Mouse (Mus musculus): ENCODE data around the gene Scamp5. TPM values are rescaled to one million over a fixed set of nuclear protein-coding genes. Genes with fewer than 3 reads are reported as not detected.

The Scamp5 gene
- polyA plus RNA-seq, 1 experiment from 2014 or later = 3.5 TPM

DNA sequence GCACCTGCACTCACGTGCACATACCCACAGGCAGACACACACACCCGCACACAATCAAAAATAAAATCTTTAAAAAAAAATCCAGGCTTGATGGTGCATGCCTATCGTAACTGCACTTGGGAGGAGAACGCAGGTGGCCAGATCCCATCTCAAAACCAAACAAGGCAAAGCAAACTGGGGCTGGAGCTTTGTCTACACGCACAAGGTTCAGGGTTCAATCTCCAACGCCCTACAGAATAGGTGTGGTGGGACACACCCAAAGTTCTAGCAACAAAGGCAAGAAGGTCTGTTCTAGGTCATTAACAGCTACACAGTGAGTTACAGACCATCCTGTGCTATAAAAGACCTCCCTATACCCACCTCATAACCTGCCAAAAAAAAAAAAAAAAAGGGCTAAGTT, 5.0 kb downstream of the Scamp5 start:
- Histone ChIP-seq H3K4me2 (replicated peaks; ENCODE audit: low read depth, low read length) (no peak overlapping the region), H3K27ac (ENCODE audit: low read length) (no peak overlapping the region), H3K4me1 (ENCODE audit: insufficient read depth, low read depth, low read length) (peaks cover 6% of the 10 kb centered on the region; the same call in 1 of the 2 replicates), H3K4me3 (ENCODE audit: low read depth, low read length) (no peak overlapping the region), H3K27me3 (replicated peaks; ENCODE audit: insufficient read depth, low read length) (no peaks in the 10 kb centered on the region), H3K9ac (replicated peaks; ENCODE audit: low read depth) (no peak overlapping the region), H3K36me3 (ENCODE audit: insufficient read depth, low read length) (no peaks in the 10 kb centered on the region), H3K9me3 (ENCODE audit: low read length) (no peaks in the 10 kb centered on the region)
- TF ChIP-seq CTCF (IDR thresholded peaks at IDR 0.05) (no peak), EP300 (IDR thresholded peaks at IDR 0.05) (no peak)
- 69% methylated on average over 6 of the region's 6 CpGs for WGBS
- no peak for DNase-seq (ENCODE audit: low spot score)
- ATAC-seq = no peak

DNA sequence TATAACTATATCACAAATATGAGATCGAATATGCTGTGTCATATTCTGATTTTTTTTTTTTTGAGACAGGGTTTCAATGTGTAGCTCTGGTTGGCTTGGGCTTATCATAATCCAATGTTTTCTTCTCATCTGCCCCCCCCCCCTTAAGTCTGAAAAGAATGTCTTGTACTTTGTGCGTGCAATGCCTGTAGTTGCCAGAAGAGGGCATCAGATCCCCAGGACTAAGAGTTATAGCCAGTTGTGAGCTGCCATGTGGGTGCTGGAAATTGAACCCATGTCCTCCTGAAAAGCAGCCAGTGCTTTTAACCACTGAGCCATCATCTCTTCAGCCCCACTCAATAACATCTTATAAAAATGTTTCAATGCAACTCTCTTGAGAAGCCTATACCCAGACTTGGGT, 8.2 kb downstream of the Scamp5 start:
- Histone ChIP-seq H3K27ac (ENCODE audit: low read length) (no peak overlapping the region), H3K4me3 (ENCODE audit: low read depth, low read length) (no peak overlapping the region), H3K4me2 (replicated peaks; ENCODE audit: low read depth, low read length) (no peak overlapping the region), H3K36me3 (ENCODE audit: insufficient read depth, low read length) (no peaks in the 10 kb centered on the region), H3K27me3 (replicated peaks; ENCODE audit: insufficient read depth, low read length) (no peaks in the 10 kb centered on the region), H3K9ac (replicated peaks; ENCODE audit: low read depth) (no peak overlapping the region), H3K4me1 (ENCODE audit: insufficient read depth, low read depth, low read length) (no peaks in the 10 kb centered on the region), H3K9me3 (ENCODE audit: low read length) (no peaks in the 10 kb centered on the region)
- DNase-seq (ENCODE audit: low spot score) = no peak
- no peak for ATAC-seq
- WGBS = 95% methylated on average over 2 of the region's 2 CpGs
- no peak for TF ChIP-seq EP300 (IDR thresholded peaks at IDR 0.05)
- TF ChIP-seq CTCF (IDR thresholded peaks at IDR 0.05) = peak; percentile 34; the same call in 1 of the 2 replicates

DNA sequence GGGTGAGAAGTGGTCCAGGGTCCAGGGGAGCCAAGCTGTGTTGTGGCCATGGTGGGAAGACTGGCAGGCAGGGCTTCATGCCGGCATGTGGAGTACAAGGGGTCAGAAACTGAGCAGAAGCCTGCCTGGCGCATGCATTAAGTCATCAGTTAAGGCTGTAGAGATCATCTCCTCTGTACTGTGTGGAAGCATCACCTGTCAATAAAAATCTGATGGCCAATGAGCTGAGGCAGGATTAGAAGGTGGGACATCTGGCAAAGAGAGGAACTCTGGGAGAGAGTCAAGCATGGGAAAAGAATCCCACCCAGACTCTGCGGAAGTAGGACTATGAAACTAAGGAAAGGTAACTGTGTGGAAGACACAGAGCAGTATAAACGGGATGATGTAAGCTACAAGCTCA, 14.3 kb downstream of the Scamp5 start:
- 81% methylated on average over 4 of the region's 4 CpGs for WGBS

DNA sequence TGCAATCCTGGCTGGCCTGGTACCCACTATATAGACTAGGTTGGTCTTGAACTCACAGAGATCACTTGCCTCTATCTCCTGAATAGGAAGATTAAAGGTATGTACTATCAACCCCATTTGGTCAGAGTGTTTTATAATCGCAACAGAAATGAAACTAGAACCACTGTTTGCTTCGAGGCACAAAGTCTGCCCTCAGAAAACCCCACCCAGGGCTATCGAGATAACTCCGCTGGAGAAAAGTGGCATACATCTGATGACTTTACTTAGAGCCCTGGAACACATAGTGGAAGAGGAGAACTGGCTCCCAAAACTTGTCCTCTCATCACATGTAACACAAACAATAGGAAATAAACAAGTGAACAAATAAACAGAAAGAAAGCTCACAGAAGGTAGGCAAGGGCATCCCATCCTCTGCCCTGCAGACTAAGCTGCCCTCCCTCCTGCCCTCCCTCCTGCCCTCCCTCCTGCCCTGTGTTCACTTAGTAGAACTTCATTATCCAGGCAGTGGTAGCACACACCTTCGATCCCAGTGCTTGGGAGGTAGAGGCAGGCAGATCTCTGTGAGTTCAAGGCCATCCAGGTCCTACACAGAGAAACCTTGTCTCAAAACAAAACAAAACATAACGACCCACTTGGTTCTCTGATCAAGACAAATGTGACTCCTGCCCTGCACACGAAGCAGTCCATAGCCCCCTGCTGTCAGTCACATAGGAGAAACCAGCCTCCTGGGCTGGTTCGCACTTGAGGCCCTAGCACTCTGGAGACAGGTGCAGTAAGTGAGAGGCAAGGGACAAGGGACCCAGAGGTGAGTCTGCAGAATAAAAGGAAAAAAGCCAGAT, 15.0 kb downstream of the Scamp5 start:
- Histone ChIP-seq H3K4me1 (ENCODE audit: insufficient read depth, low read depth, low read length) (no peaks in the 10 kb centered on the region), H3K27me3 (replicated peaks; ENCODE audit: insufficient read depth, low read length) (no peaks in the 10 kb centered on the region), H3K4me2 (replicated peaks; ENCODE audit: low read depth, low read length) (no peak overlapping the region), H3K9ac (replicated peaks; ENCODE audit: low read depth) (no peak overlapping the region), H3K4me3 (ENCODE audit: low read depth, low read length) (no peak overlapping the region), H3K27ac (ENCODE audit: low read length) (no peak overlapping the region), H3K36me3 (ENCODE audit: insufficient read depth, low read length) (no peaks in the 10 kb centered on the region), H3K9me3 (ENCODE audit: low read length) (no peaks in the 10 kb centered on the region)
- TF ChIP-seq EP300 (IDR thresholded peaks at IDR 0.05) (no peak), CTCF (IDR thresholded peaks at IDR 0.05) (no peak)
- no peak for DNase-seq (ENCODE audit: low spot score)
- 69% methylated on average over 8 of the region's 8 CpGs for WGBS
- no peak for ATAC-seq

More for the DNA sequence above, 14.3 kb downstream of the Scamp5 start:
- H3K4me2 ChIP-seq (replicated peaks; ENCODE audit: low read depth, low read length) = no peak overlapping the region
- no peaks in the 10 kb centered on the region for H3K9me3 ChIP-seq (ENCODE audit: low read length)
- H3K4me1 ChIP-seq (ENCODE audit: insufficient read depth, low read depth, low read length) = no peaks in the 10 kb centered on the region
- H3K36me3 ChIP-seq (ENCODE audit: insufficient read depth, low read length) = no peaks in the 10 kb centered on the region
- no peak overlapping the region for H3K9ac ChIP-seq (replicated peaks; ENCODE audit: low read depth)
- H3K27me3 ChIP-seq (replicated peaks; ENCODE audit: insufficient read depth, low read length) = no peaks in the 10 kb centered on the region
- ATAC-seq (no peak), DNase-seq (ENCODE audit: low spot score) (no peak)
- TF ChIP-seq CTCF (IDR thresholded peaks at IDR 0.05) (no peak), EP300 (IDR thresholded peaks at IDR 0.05) (no peak)
- H3K27ac ChIP-seq (ENCODE audit: low read length) = no peak overlapping the region
- no peak overlapping the region for H3K4me3 ChIP-seq (ENCODE audit: low read depth, low read length)

DNA sequence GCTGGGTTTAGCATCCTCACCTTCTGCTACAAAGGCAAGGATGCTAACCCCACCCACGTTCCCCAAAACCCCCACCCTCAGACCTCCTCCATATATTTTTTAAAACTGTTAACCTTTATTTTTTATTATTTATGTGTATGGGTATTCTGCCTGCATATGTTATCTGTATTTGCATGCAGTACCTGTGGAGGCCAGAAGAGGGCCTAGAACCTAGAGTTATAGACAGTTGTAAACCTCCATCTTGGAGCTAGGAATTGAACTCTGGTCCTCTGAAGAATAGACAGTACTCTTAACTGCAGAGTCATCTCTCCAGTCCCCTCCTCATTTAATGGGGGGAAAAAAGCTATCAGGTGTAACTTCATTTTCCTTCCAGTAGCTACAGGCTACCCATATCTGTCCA, 18.1 kb downstream of the Scamp5 start:
- Histone ChIP-seq H3K4me1 (ENCODE audit: insufficient read depth, low read depth, low read length) (no peaks in the 10 kb centered on the region), H3K27me3 (replicated peaks; ENCODE audit: insufficient read depth, low read length) (no peaks in the 10 kb centered on the region), H3K36me3 (ENCODE audit: insufficient read depth, low read length) (no peaks in the 10 kb centered on the region), H3K4me2 (replicated peaks; ENCODE audit: low read depth, low read length) (no peak overlapping the region), H3K27ac (ENCODE audit: low read length) (no peak overlapping the region), H3K4me3 (ENCODE audit: low read depth, low read length) (no peak overlapping the region), H3K9me3 (ENCODE audit: low read length) (no peaks in the 10 kb centered on the region), H3K9ac (replicated peaks; ENCODE audit: low read depth) (no peak overlapping the region)
- 59% methylated on average over 1 of the region's 1 CpGs for WGBS
- no peak for DNase-seq (ENCODE audit: low spot score)
- TF ChIP-seq CTCF (IDR thresholded peaks at IDR 0.05) (peak; percentile 53), EP300 (IDR thresholded peaks at IDR 0.05) (no peak)
- no peak for ATAC-seq

DNA sequence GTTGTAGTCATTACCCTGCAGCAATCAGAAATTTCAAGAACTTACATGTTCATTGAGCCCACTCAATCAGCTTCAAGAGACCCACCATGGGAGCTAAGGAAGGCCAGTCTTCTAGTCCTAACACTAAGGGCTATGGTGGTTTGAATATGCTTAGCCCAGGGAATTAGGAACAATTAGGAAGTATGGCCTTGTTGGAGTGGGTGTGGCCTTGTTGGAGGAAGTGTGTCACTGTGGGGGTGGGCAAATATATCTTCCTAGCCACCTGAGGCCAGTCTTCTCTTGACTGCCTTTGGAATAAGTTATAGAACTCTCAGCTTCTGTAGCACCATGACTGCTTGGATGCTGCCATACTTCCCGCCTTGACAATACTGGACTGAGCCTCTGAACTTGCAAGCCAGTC, 27.2 kb downstream of the Scamp5 start:
- Histone ChIP-seq H3K36me3 (ENCODE audit: insufficient read depth, low read length) (no peaks in the 10 kb centered on the region), H3K27ac (ENCODE audit: low read length) (no peak overlapping the region), H3K27me3 (replicated peaks; ENCODE audit: insufficient read depth, low read length) (no peaks in the 10 kb centered on the region), H3K4me1 (ENCODE audit: insufficient read depth, low read depth, low read length) (peaks cover 5% of the 10 kb centered on the region; the same call in 1 of the 2 replicates), H3K9me3 (ENCODE audit: low read length) (no peaks in the 10 kb centered on the region), H3K4me2 (replicated peaks; ENCODE audit: low read depth, low read length) (no peak overlapping the region), H3K9ac (replicated peaks; ENCODE audit: low read depth) (no peak overlapping the region), H3K4me3 (ENCODE audit: low read depth, low read length) (no peak overlapping the region)
- ATAC-seq (no peak), DNase-seq (ENCODE audit: low spot score) (no peak)
- no peak for TF ChIP-seq CTCF (IDR thresholded peaks at IDR 0.05)
- TF ChIP-seq EP300 (IDR thresholded peaks at IDR 0.05) = no peak
- 100% methylated on average over 1 of the region's 1 CpGs for WGBS

Measured in lung, postnatal 0 days (tissue).